Mouse (Mus musculus) cortical plate, adult 2 months (tissue): ENCODE measurements around the gene Fignl1.

ENCODE experiments used
- CTCF ChIP-seq: fragments of 200-500 bp; IDR thresholded peaks from 2 replicates; pipeline ENCODE4 v1.5.1; 2011; ENCODE audit warnings: mild to moderate bottlenecking, control low read depth, low read length; ENCODE audit not compliant: insufficient read depth; ENCODE audit errors: extremely low read depth
- POLR2A ChIP-seq: fragments of 200-500 bp; IDR thresholded peaks from 2 replicates; pipeline ENCODE4 v1.6.1; 2011; ENCODE audit warnings: mild to moderate bottlenecking, low read length, control low read depth; ENCODE audit not compliant: insufficient read depth; ENCODE audit errors: extremely low read depth

DNA sequence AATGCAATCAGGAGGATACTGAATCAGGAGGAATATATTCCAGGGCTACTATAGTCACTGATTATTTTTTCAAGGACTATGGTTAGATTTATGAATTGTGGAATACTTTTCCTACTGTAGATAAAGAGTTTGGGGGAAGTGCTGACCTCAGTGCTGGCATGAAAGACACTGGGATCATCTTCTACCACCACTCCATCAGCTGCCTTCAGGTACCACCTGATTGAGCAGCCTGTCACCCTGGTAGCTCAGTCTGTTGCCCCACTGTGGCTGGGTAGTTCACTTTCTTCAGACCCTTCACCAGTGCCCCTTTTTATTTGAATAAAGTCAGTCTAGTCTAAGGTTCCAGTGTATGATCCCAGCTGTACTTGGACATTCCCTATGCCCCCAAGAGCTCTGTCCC is 42.0 kb downstream of the Fignl1 start:
- TF ChIP-seq POLR2A (no peak), CTCF (no peak)
